Mouse (Mus musculus): ENCODE results near the gene Cpz. TPM values are rescaled to one million over a fixed set of nuclear protein-coding genes. Genes with fewer than 3 reads are reported as not detected.

Gene Cpz
- total RNA-seq, 4 experiments from 2014 or later: 0.47 TPM; not detected in 3

Other genes starting within 250 kb of the Cpz start
- gene Adra2c, start 247.4 kb downstream of the Cpz start, total RNA-seq (2022): 10 to 100 TPM; 19.5 to 27.9 (median 21.8) TPM
- not detected for gene Hmx1, start 136.6 kb downstream of the Cpz start, total RNA-seq (2022)
- 10 to 100 TPM in 1 of 4 experiments, 1 to 10 TPM in 3; 7.6 to 12.4 (median 8.7) TPM for gene Trmt44, start 49.4 kb upstream of the Cpz start, total RNA-seq (2022)
- 10 to 100 TPM; 29.6 to 50.2 (median 41.7) TPM for gene Acox3, start 57.3 kb upstream of the Cpz start, total RNA-seq (2022)
- gene Htra3, start 154.1 kb upstream of the Cpz start, total RNA-seq (2022): 10 to 100 TPM in 1 of 4 experiments, 1 to 10 TPM in 3; 4.8 to 11.1 (median 8.9) TPM
- gene Sh3tc1, start 214.3 kb upstream of the Cpz start, total RNA-seq (2022): 1 to 10 TPM; 1.9 to 3.8 (median 3.1) TPM
- 100 to 1,000 TPM; 114 to 158 (median 135) TPM for gene Ablim2, start 232.2 kb upstream of the Cpz start, total RNA-seq (2022)